Mouse (Mus musculus): ENCODE results near the gene Olfr578. TPM values are rescaled to one million over a fixed set of nuclear protein-coding genes. Genes with fewer than 3 reads are reported as not detected.

Gene Olfr578
- not detected in 2 replicates for total RNA-seq (2014; rRNA removed)
- polyA plus RNA-seq (2012; rRNA removed): not detected in 2 replicates

DNA sequence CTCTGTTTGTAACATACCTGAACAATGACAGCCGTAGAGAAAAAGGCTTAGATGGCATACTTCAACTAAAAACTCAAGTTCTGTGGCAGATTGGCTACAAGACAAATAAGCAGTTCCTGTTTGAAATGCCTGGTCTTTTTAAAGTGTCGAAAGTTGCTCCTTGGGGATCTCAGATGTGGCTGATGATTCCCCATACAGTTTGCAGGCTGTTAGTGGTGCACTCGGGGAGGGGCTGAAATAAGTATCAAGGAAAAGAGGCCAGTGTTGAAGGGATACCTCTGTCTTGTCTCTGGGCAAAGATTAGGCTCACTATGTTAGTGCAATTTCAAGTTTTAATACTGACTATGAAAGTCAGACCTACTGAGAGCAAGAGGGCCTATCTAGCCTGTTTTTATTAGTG, at the start of gene Olfr578:
Gene Olfr578 (minus strand): TSS at position 101 of the 400 bp plus-strand sequence.
- 57% methylated on average over 3 of the region's 3 CpGs for WGBS
- Histone ChIP-seq H3K4me1 (ENCODE audit: control insufficient read depth, insufficient read depth, low read length) (no peaks in the 10 kb centered on the region), H3K9ac (ENCODE audit: low read depth, low read length) (no peak within 1 kb of the TSS), H3K79me2 (ENCODE audit: control insufficient read depth, insufficient read depth, low read length) (no peaks in the 10 kb centered on the region), H3K27ac (replicated peaks; ENCODE audit: insufficient read depth, low read depth, low read length) (no peak within 1 kb of the TSS), H3K36me3 (ENCODE audit: control insufficient read depth, insufficient read depth, low read length) (no peaks in the 10 kb centered on the region), H3K4me3 (ENCODE audit: insufficient read depth, low read depth, low read length) (no peak within 1 kb of the TSS), H3K27me3 (ENCODE audit: control insufficient read depth, insufficient read depth, low read length) (no peaks in the 10 kb centered on the region)
- TF ChIP-seq CTCF (IDR thresholded peaks at IDR 0.05; ENCODE audit: low read depth, low read length) (no peak), POLR2A (IDR thresholded peaks at IDR 0.05; ENCODE audit: extremely low read depth, insufficient read depth, low read length) (no peak)
- no peak for DNase-seq (ENCODE audit: extremely low read depth, low read depth, low spot score)

DNA sequence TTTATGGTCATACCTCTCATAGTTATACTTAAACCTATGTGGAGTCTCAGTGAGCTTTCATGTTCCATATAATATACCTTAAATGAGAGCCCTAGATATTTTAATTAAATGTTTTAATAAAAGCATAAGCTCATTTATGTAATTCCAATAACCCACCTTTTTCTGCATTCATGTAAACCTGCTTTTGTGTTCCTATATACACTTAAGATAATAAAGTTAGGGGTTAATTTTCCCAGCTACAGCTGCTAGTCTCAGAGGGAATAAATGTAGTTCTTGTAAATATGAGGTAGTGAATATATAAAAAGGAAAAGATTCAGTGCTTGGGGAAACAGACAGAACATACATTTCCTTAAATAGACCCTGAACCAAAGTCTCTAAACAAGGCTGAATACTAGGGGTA, 48.6 kb upstream of the Olfr578 start, which contains the start of gene Olfr582:
Gene Olfr582 (plus strand): TSS at position 301 of the 400 bp plus-strand sequence.
- H3K27me3 ChIP-seq (ENCODE audit: control insufficient read depth, insufficient read depth, low read length): no peaks in the 10 kb centered on the region
- no peak within 1 kb of the TSS for H3K4me3 ChIP-seq (ENCODE audit: insufficient read depth, low read depth, low read length)
- H3K27ac ChIP-seq (replicated peaks; ENCODE audit: insufficient read depth, low read depth, low read length): no peak within 1 kb of the TSS
- no peak for TF ChIP-seq POLR2A (IDR thresholded peaks at IDR 0.05; ENCODE audit: extremely low read depth, insufficient read depth, low read length)
- no peak for TF ChIP-seq CTCF (IDR thresholded peaks at IDR 0.05; ENCODE audit: low read depth, low read length)
- H3K79me2 ChIP-seq (ENCODE audit: control insufficient read depth, insufficient read depth, low read length): no peaks in the 10 kb centered on the region
- DNase-seq (ENCODE audit: extremely low read depth, low read depth, low spot score): no peak
- H3K9ac ChIP-seq (ENCODE audit: low read depth, low read length): no peak within 1 kb of the TSS
- no peaks in the 10 kb centered on the region for H3K4me1 ChIP-seq (ENCODE audit: control insufficient read depth, insufficient read depth, low read length)
- H3K36me3 ChIP-seq (ENCODE audit: control insufficient read depth, insufficient read depth, low read length): no peaks in the 10 kb centered on the region

DNA sequence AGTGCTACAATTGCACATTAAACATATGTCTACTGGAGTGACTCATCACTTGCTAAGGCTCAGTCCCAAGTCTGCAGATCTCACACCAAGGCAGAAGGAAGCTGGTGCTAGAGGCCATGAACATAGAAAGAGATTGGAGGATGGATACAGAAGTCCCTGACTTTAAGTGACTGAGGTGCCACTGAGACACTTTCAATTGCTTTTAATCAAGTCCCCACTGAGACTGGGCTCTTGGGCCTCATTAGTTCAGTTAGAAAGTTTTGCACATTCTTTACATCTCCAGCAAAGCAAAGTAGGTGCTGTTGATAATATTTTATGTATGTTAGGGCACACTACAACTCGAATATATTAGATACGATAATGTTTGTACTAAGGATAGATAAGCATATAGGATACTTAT, 13.3 kb downstream of the Olfr578 start, which contains the start of gene Olfr577:
Gene Olfr577 (minus strand): TSS at position 101 of the 400 bp plus-strand sequence.
- TF ChIP-seq CTCF (IDR thresholded peaks at IDR 0.05; ENCODE audit: low read depth, low read length) (no peak), POLR2A (IDR thresholded peaks at IDR 0.05; ENCODE audit: extremely low read depth, insufficient read depth, low read length) (no peak)
- WGBS: 80% methylated on average over 2 of the region's 2 CpGs
- no peaks in the 10 kb centered on the region for H3K79me2 ChIP-seq (ENCODE audit: control insufficient read depth, insufficient read depth, low read length)
- no peaks in the 10 kb centered on the region for H3K36me3 ChIP-seq (ENCODE audit: control insufficient read depth, insufficient read depth, low read length)
- no peak within 1 kb of the TSS for H3K9ac ChIP-seq (ENCODE audit: low read depth, low read length)
- H3K4me3 ChIP-seq (ENCODE audit: insufficient read depth, low read depth, low read length): no peak within 1 kb of the TSS
- no peaks in the 10 kb centered on the region for H3K27me3 ChIP-seq (ENCODE audit: control insufficient read depth, insufficient read depth, low read length)
- no peaks in the 10 kb centered on the region for H3K4me1 ChIP-seq (ENCODE audit: control insufficient read depth, insufficient read depth, low read length)
- no peak within 1 kb of the TSS for H3K27ac ChIP-seq (replicated peaks; ENCODE audit: insufficient read depth, low read depth, low read length)
- no peak for DNase-seq (ENCODE audit: extremely low read depth, low read depth, low spot score)

DNA sequence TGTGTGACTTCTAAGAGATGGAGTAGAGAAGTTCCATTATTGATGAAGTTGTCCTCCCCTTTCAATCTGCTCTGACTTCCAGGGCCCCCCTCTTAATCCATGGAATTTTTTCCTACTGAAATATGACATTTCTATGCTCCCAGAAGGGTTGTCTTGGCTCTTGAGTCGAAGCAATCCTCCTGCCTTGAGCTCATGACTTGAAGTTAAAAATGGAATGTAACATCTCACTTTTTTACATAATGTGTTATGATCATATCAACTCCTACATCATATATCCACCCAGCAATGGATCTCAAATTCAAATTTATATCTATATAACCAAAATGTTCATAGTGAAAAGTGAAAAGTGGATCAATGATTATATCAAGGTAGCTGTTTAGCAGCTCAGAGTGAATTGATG, 14.7 kb downstream of the Olfr578 start:
- Histone ChIP-seq H3K36me3 (ENCODE audit: control insufficient read depth, insufficient read depth, low read length) (no peaks in the 10 kb centered on the region), H3K4me1 (ENCODE audit: control insufficient read depth, insufficient read depth, low read length) (no peaks in the 10 kb centered on the region), H3K27me3 (ENCODE audit: control insufficient read depth, insufficient read depth, low read length) (no peaks in the 10 kb centered on the region), H3K79me2 (ENCODE audit: control insufficient read depth, insufficient read depth, low read length) (no peaks in the 10 kb centered on the region), H3K27ac (replicated peaks; ENCODE audit: insufficient read depth, low read depth, low read length) (no peak overlapping the region), H3K9ac (ENCODE audit: low read depth, low read length) (no peak overlapping the region), H3K4me3 (ENCODE audit: insufficient read depth, low read depth, low read length) (no peak overlapping the region)
- TF ChIP-seq POLR2A (IDR thresholded peaks at IDR 0.05; ENCODE audit: extremely low read depth, insufficient read depth, low read length): no peak
- TF ChIP-seq CTCF (IDR thresholded peaks at IDR 0.05; ENCODE audit: low read depth, low read length): no peak
- 47% methylated on average over 1 of the region's 1 CpGs for WGBS
- no peak for DNase-seq (ENCODE audit: extremely low read depth, low read depth, low spot score)

DNA sequence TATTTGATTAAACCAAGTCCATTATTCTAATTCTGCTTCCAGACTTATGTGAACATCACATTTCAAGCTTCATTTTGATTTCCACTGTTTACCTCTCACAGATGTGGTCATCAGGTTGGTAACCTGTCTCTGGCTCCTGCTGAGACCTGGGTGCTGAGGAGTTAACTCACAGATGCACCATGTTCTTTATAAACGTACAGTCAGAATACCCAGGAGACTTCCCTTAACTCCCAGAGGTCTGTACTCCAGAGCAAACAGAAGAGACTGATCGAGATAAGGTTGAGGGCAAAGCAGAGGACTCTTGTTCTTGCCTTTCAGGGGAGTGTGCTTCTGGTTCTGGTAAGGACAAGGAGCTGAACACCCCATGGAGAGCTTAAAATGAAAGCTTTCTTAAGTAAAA, 26.8 kb downstream of the Olfr578 start, which contains the start of gene Olfr576:
Gene Olfr576 (plus strand): TSS at position 301 of the 400 bp plus-strand sequence.
- Histone ChIP-seq H3K4me3 (ENCODE audit: insufficient read depth, low read depth, low read length) (no peak within 1 kb of the TSS), H3K79me2 (ENCODE audit: control insufficient read depth, insufficient read depth, low read length) (no peaks in the 10 kb centered on the region), H3K27ac (replicated peaks; ENCODE audit: insufficient read depth, low read depth, low read length) (no peak within 1 kb of the TSS), H3K4me1 (ENCODE audit: control insufficient read depth, insufficient read depth, low read length) (no peaks in the 10 kb centered on the region), H3K9ac (ENCODE audit: low read depth, low read length) (no peak within 1 kb of the TSS), H3K27me3 (ENCODE audit: control insufficient read depth, insufficient read depth, low read length) (no peaks in the 10 kb centered on the region), H3K36me3 (ENCODE audit: control insufficient read depth, insufficient read depth, low read length) (no peaks in the 10 kb centered on the region)
- 18% methylated on average over 2 of the region's 2 CpGs for WGBS
- TF ChIP-seq CTCF (IDR thresholded peaks at IDR 0.05; ENCODE audit: low read depth, low read length) (no peak), POLR2A (IDR thresholded peaks at IDR 0.05; ENCODE audit: extremely low read depth, insufficient read depth, low read length) (no peak)
- no peak for DNase-seq (ENCODE audit: extremely low read depth, low read depth, low spot score)

DNA sequence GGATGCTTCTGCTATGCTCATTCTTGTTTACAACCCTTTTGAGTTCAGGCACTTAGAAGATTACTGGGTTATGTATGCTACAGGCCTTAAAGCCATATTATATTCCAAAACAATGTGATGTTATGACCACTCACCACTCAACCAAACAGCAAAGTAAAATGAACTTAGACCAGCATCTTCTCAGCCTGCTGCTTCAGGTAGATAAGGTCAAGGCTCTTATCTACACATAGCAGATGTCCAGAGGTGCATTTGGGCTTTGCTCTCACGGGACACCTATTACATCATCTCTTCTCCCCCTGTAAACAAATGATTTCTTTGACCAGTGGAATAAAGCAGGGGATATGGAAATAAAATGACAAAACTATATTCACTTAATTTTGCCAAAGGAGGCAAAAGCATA, 30.5 kb downstream of the Olfr578 start, which contains the start of gene Olfr575:
Gene Olfr575 (minus strand): TSS at position 183 of the 400 bp plus-strand sequence.
- WGBS: 11% methylated on average over 1 of the region's 1 CpGs
- TF ChIP-seq POLR2A (IDR thresholded peaks at IDR 0.05; ENCODE audit: extremely low read depth, insufficient read depth, low read length) (no peak), CTCF (IDR thresholded peaks at IDR 0.05; ENCODE audit: low read depth, low read length) (no peak)
- H3K4me3 ChIP-seq (ENCODE audit: insufficient read depth, low read depth, low read length): no peak within 1 kb of the TSS
- no peak for DNase-seq (ENCODE audit: extremely low read depth, low read depth, low spot score)
- no peaks in the 10 kb centered on the region for H3K27me3 ChIP-seq (ENCODE audit: control insufficient read depth, insufficient read depth, low read length)
- H3K27ac ChIP-seq (replicated peaks; ENCODE audit: insufficient read depth, low read depth, low read length): no peak within 1 kb of the TSS
- no peaks in the 10 kb centered on the region for H3K79me2 ChIP-seq (ENCODE audit: control insufficient read depth, insufficient read depth, low read length)
- no peak within 1 kb of the TSS for H3K9ac ChIP-seq (ENCODE audit: low read depth, low read length)
- no peaks in the 10 kb centered on the region for H3K4me1 ChIP-seq (ENCODE audit: control insufficient read depth, insufficient read depth, low read length)
- no peaks in the 10 kb centered on the region for H3K36me3 ChIP-seq (ENCODE audit: control insufficient read depth, insufficient read depth, low read length)
